9 mouse cellular contexts compared by ENCODE assay signal in the genomic region with DNA sequence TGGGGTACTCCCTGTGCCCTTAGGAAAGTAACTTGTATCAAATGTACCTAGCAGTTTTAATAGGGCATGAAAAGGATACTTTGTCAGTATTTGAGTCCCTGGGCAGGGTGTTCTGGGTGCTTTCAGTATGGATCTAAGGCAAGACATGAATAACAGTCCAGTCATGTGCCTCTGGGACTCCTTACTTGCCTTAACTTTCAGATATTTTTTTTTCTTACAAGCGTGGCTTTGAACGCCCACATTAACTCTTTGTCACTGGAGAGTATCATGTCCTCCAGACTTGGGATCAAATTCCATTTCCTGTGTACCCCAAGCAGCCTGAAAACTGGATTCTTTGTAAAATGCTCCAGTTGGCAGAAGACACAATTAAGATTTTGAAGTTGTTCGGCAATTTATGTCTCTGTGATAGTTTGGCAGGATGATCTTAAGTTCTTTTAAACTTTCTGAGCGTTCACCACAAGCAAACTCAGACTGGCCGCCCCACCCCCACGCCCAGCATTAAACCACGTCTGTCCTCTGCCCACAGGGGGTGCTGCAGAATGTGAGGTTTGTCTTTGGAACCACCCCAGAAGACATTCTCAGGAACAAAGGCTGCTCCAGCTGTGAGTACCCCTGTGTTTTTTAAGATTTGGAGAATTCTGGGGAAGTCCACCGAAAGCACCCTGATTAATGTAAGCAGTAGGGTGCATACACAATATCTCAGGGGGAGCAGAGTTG. TPM values are rescaled to one million over a fixed set of nuclear protein-coding genes. Genes with fewer than 3 reads are reported as not detected.
DNase-seq lines count a peak whose midpoint lies in the region; ATAC-seq and TF ChIP-seq lines count a peak whose summit lies in the region.
"Had no signal": no experiment of that assay in that cellular context is flagged by ENCODE, and none has a peak within 500 bp of the region (broad histone marks: within the 10 kb centered on the region; RNA-seq: fewer than 3 reads in every experiment).

No protein-coding gene starts in this region.

- peak overlapping the region; percentile 78 for H3K4me2 ChIP-seq in hindbrain, embryonic 14.5 days (replicated peaks)
- no peak overlapping the region for H3K4me2 ChIP-seq in liver, embryonic 13.5 days

- no peak for ATAC-seq in hindbrain, embryonic 14.5 days (ENCODE audit: low FRiP score)
- no peak for ATAC-seq in liver, embryonic 13.5 days (ENCODE audit: low read depth)
- ATAC-seq: Patski had no signal

- DNase-seq in left cerebral cortex, adult 2 months (ENCODE audit: extremely low spot score in 1 of 2, low spot score in 2 of 2) = no peak
- DNase-seq in left cerebral cortex, postnatal 14 days (ENCODE audit: low spot score in 2 of 2) = no peak
- peak; percentile 68 for DNase-seq in embryonic facial prominence, embryonic 10.5 days (ENCODE audit: low spot score)
- DNase-seq in hindbrain, embryonic 14.5 days (ENCODE audit: low spot score) = no peak
- DNase-seq in liver, embryonic 13.5 days = no peak
- DNase-seq in testis, postnatal 14 days (ENCODE audit: low spot score) = peak; percentile 31
- DNase-seq in layer of hippocampus, adult 11-12 months (ENCODE audit: low spot score) = no peak
- DNase-seq in layer of hippocampus, adult 8-10 months (ENCODE audit: low spot score in 2 of 2) = no peak

- WGBS in embryonic facial prominence, embryonic 10.5 days = 35% methylated on average over 8 of the region's 8 CpGs
- 39% methylated on average over 8 of the region's 8 CpGs for WGBS in hindbrain, embryonic 14.5 days
- 42% methylated on average over 8 of the region's 8 CpGs for WGBS in liver, embryonic 13.5 days (ENCODE audit: insufficient replicate concordance)

- H3K27me3 ChIP-seq in embryonic facial prominence, embryonic 10.5 days (replicated peaks; ENCODE audit: low read depth, poor library complexity, severe bottlenecking) = peaks cover 27% of the 10 kb centered on the region
- H3K27me3 ChIP-seq in hindbrain, embryonic 14.5 days (ENCODE audit: control insufficient read depth, insufficient read depth, low read length) = 0 out of 2 replicates have a peak, but pooled peaks cover 10% of the 10 kb centered on the region
- peaks cover 20% of the 10 kb centered on the region for H3K27me3 ChIP-seq in liver, embryonic 13.5 days
- H3K27me3 ChIP-seq: Patski had no signal

- intact Hi-C loops in left cerebral cortex, adult 2 months (cut with DNase I) = loop anchor here (5.0 to 10.0 kb wide), 4 partner anchors 197 to 849 kb away; no protein-coding TSS in a partner anchor
- intact Hi-C loops in left cerebral cortex, postnatal 14 days (cut with DNase I) = loop anchor here (5.0 kb wide), 2 partner anchors 128 to 652 kb away; no protein-coding TSS in a partner anchor

- no peak overlapping the region for H3K9ac ChIP-seq in hindbrain, embryonic 14.5 days
- no peak overlapping the region for H3K9ac ChIP-seq in liver, embryonic 13.5 days

- no peak overlapping the region for H3K4me3 ChIP-seq in left cerebral cortex, adult 2 months
- H3K4me3 ChIP-seq in embryonic facial prominence, embryonic 10.5 days = peak overlapping the region; percentile 73
- H3K4me3 ChIP-seq in hindbrain, embryonic 14.5 days (replicated peaks; ENCODE audit: low read length) = peak overlapping the region; percentile 40; the same call in 1 of the 2 replicates
- 0 out of 2 replicates have a peak overlapping the region, but pooled peaks have one; percentile 6 for H3K4me3 ChIP-seq in liver, embryonic 13.5 days (replicated peaks)

- no peaks in the 10 kb centered on the region for H3K9me3 ChIP-seq in embryonic facial prominence, embryonic 10.5 days
- H3K9me3 ChIP-seq in hindbrain, embryonic 14.5 days (ENCODE audit: control insufficient read depth, low read length) = no peaks in the 10 kb centered on the region
- H3K9me3 ChIP-seq in liver, embryonic 13.5 days (replicated peaks) = no peaks in the 10 kb centered on the region

- peaks cover 42% of the 10 kb centered on the region for H3K36me3 ChIP-seq in embryonic facial prominence, embryonic 10.5 days (replicated peaks)
- no peaks in the 10 kb centered on the region for H3K36me3 ChIP-seq in hindbrain, embryonic 14.5 days (replicated peaks; ENCODE audit: control insufficient read depth, insufficient read depth)
- no peaks in the 10 kb centered on the region for H3K36me3 ChIP-seq in liver, embryonic 13.5 days

- peak; percentile 21 for TF ChIP-seq CTCF in left cerebral cortex, adult 2 months (IDR thresholded peaks at IDR 0.05)

- H3K4me1 ChIP-seq in embryonic facial prominence, embryonic 10.5 days = peaks cover 60% of the 10 kb centered on the region
- peaks cover 6% of the 10 kb centered on the region; the same call in 1 of the 2 replicates for H3K4me1 ChIP-seq in hindbrain, embryonic 14.5 days (replicated peaks; ENCODE audit: control insufficient read depth, insufficient read depth, low read length)
- no peaks in the 10 kb centered on the region for H3K4me1 ChIP-seq in liver, embryonic 13.5 days (replicated peaks)

- H3K27ac ChIP-seq in left cerebral cortex, adult 2 months = no peak overlapping the region
- peak overlapping the region; percentile 66; the same call in 1 of the 2 replicates for H3K27ac ChIP-seq in embryonic facial prominence, embryonic 10.5 days (replicated peaks)
- H3K27ac ChIP-seq in hindbrain, embryonic 14.5 days = no peak overlapping the region
- no peak overlapping the region for H3K27ac ChIP-seq in liver, embryonic 13.5 days

RNA-seq across cellular contexts. Expression of gene Thbs1, which starts 2.3 kb away (rescaled TPM):
- 1 to 10 TPM; 2.3 to 2.8 TPM for total RNA-seq in left cerebral cortex, adult 2 months (2021)
- 1 to 10 TPM; 4.3 to 4.7 TPM for total RNA-seq in left cerebral cortex, postnatal 14 days (2021)
- 31.1 and 35.4 TPM in 2 replicates for polyA plus RNA-seq in embryonic facial prominence, embryonic 10.5 days (2016; fragmentation: Nextera tagmentation; extraction: Ambion mirVana)
- polyA plus RNA-seq in hindbrain, embryonic 14.5 days (2014; fragmentation: Nextera tagmentation; extraction: Ambion mirVana) = 6.5 and 6.6 TPM in 2 replicates
- polyA plus RNA-seq in liver, embryonic 13.5 days (2015; fragmentation: Nextera tagmentation; extraction: Ambion mirVana) = 30.1 and 41.9 TPM in 2 replicates
- total RNA-seq in layer of hippocampus, adult 8-10 months (2022) = 1 to 10 TPM; 1.6 to 3.4 (median 2.7) TPM

Comparison
In these comparisons a context has a peak if more than half of its experiments do, and no peak if none do; other contexts are left out.
1. DNase-seq: peak in embryonic facial prominence, embryonic 10.5 days (single experiment) and testis, postnatal 14 days (single experiment); none in left cerebral cortex, adult 2 months (0 of 2), left cerebral cortex, postnatal 14 days (0 of 2), hindbrain, embryonic 14.5 days (single experiment), liver, embryonic 13.5 days (single experiment), layer of hippocampus, adult 11-12 months (single experiment) and layer of hippocampus, adult 8-10 months (0 of 2).